Mouse (Mus musculus) ES-E14 (cell line): ENCODE measurements around the gene Gpr62.

Source experiments
- HCFC1 ChIP-seq: IDR thresholded peaks from 2 replicates; pipeline ENCODE4 v1.6.1; 2012; ENCODE audit warnings: low read length, inconsistent platforms, borderline replicate concordance; ENCODE audit not compliant: insufficient read depth
- MAFK ChIP-seq: IDR thresholded peaks from 2 replicates; pipeline ENCODE4 v1.6.1; 2014; ENCODE audit warnings: mild to moderate bottlenecking, low read depth, low read length, inconsistent platforms; ENCODE audit not compliant: insufficient read depth
- ZC3H11A ChIP-seq: IDR thresholded peaks from 2 replicates; pipeline ENCODE4 v1.6.1; 2012; ENCODE audit warnings: low read depth, mild to moderate bottlenecking, inconsistent platforms, low read length, borderline replicate concordance
- ZNF384 ChIP-seq: IDR thresholded peaks from 2 replicates; pipeline ENCODE4 v1.6.1; 2012; ENCODE audit warnings: low read depth, low read length, inconsistent platforms

DNA sequence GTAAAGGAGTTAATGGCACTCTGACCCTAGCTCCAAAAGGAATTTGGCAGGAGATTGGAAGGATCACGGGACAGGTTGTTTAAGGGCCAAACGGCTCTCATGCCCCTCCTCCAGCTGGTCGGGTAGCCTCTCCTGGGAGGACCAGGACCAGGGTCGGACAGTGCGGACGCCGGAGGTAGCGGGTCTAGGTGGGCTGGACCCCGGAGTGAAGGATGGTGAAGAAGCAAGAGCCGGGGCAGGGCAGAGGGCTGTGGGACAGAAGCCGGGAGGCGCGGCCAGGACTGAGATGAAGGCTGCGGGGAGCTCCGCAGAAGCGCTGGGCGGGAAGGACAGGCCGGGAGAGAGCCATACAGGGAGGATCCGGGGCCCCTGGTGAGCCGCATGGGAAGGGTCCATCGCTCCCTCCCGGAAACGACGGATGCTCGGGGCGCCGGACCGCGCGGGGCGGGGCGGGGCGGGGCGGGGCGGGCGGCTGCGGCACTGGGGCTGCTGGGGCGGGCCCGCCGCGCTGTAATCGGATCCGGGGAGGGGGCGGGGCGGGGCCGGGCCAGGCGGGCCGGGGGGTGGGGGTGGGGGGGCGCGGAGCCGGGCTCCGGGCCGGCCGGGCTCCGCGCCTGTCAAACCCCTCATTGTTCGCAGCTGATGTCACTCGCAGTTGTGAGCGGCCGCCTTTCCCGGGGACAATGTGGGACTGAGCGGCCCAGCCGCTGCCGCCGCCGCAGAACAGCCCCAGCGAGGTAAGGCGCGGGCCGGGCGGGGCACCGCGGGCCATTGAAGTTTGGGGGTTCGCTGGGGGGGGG lies 12.3 kb downstream of the Gpr62 start, which contains the start of gene Pcbp4:
- TF ChIP-seq HCFC1 (no peak), ZNF384 (no peak), ZC3H11A (no peak), MAFK (no peak)
